ENCODE assay signal across 8 mouse cellular contexts in genomic region chr10:21995661-21996308, GRCm38 (mm10).
DNase-seq lines count a peak whose midpoint lies in the region; ATAC-seq and TF ChIP-seq lines count a peak whose summit lies in the region.

No protein-coding gene starts in this region.

- peaks cover 2 to 7% of the 10 kb centered on the region in 2 experiments; a peak in 3 of 4 replicates for H3K27me3 ChIP-seq in MEL (ENCODE audit: control insufficient read depth in 1 of 2, insufficient read depth in 2 of 2, low read length in 2 of 2)
- H3K27me3 ChIP-seq in cerebellum, adult 2 months (ENCODE audit: control insufficient read depth, insufficient read depth, low read length): no peaks in the 10 kb centered on the region
- peaks cover 30% of the 10 kb centered on the region for H3K27me3 ChIP-seq in hindbrain, embryonic 13.5 days

- H3K4me1 ChIP-seq in MEL (ENCODE audit: control insufficient read depth in 1 of 2, insufficient read depth in 2 of 2, low read length in 2 of 2): no peaks in the 10 kb centered on the region
- peaks cover 5% of the 10 kb centered on the region for H3K4me1 ChIP-seq in cerebellum, adult 2 months (ENCODE audit: control insufficient read depth, insufficient read depth, low read length)
- H3K4me1 ChIP-seq in hindbrain, embryonic 13.5 days (replicated peaks): peaks cover 48% of the 10 kb centered on the region

- no peak overlapping the region for H3K27ac ChIP-seq in MEL (ENCODE audit: control insufficient read depth, low read depth, low read length)
- no peak overlapping the region for H3K27ac ChIP-seq in cerebellum, adult 2 months (ENCODE audit: insufficient read depth, low read length)
- no peak overlapping the region for H3K27ac ChIP-seq in hindbrain, embryonic 13.5 days

- no peak for TF ChIP-seq EP300 in MEL (IDR thresholded peaks at IDR 0.05; ENCODE audit: low read depth in 1 of 2, low read length in 2 of 2)

- no peaks in the 10 kb centered on the region for H3K9me3 ChIP-seq in MEL (replicated peaks; ENCODE audit: insufficient read depth, low read length)
- no peaks in the 10 kb centered on the region for H3K9me3 ChIP-seq in hindbrain, embryonic 13.5 days

- WGBS in cerebellum, adult 2 months: 49% methylated on average over 11 of the region's 11 CpGs
- WGBS in hindbrain, embryonic 13.5 days: 70% methylated on average over 11 of the region's 11 CpGs

- no peak for TF ChIP-seq POLR2A in MEL (IDR thresholded peaks at IDR 0.05; ENCODE audit: control insufficient read depth in 1 of 2, insufficient read depth in 1 of 2, low read depth in 1 of 2, low read length in 2 of 2, poor library complexity in 1 of 2)
- TF ChIP-seq POLR2A in cerebellum, adult 2 months (IDR thresholded peaks at IDR 0.05; ENCODE audit: borderline replicate concordance, insufficient read depth, low read length): no peak

- H3K9ac ChIP-seq in MEL (ENCODE audit: control insufficient read depth, low read depth, low read length, poor library complexity, severe bottlenecking): peak overlapping the region; percentile 12
- H3K9ac ChIP-seq in hindbrain, embryonic 13.5 days: no peak overlapping the region

- peaks cover 0 to 4% of the 10 kb centered on the region in 2 experiments; a peak in 1 of 4 replicates for H3K36me3 ChIP-seq in MEL (ENCODE audit: control insufficient read depth in 1 of 2, insufficient read depth in 2 of 2, low read length in 2 of 2)
- peaks cover 25% of the 10 kb centered on the region for H3K36me3 ChIP-seq in hindbrain, embryonic 13.5 days

- DNase-seq in MEL (ENCODE audit: low read depth, low spot score): peak; percentile 84
- peak; percentile 63 to 75 for DNase-seq in cerebellum, adult 2 months
- peak; percentile 72 for DNase-seq in forelimb bud, embryonic 11.5 days (ENCODE audit: low read depth, low spot score)
- DNase-seq in left cerebral cortex, adult 18-20 months (ENCODE audit: low spot score in 2 of 2): peak; percentile 86 to 90
- DNase-seq in lung, postnatal 4 days: peak; percentile 75 to 87
- peak; percentile 60 for DNase-seq in right cerebral cortex, postnatal 25 days
- DNase-seq in yolk sac, embryonic 10.5 days (ENCODE audit: low spot score): peak; percentile 63

- peak overlapping the region; percentile 57 to 87 for H3K4me3 ChIP-seq in MEL (ENCODE audit: control insufficient read depth in 1 of 2, insufficient read depth in 1 of 2, low read depth in 2 of 2, low read length in 2 of 2)
- H3K4me3 ChIP-seq in cerebellum, adult 2 months (replicated peaks; ENCODE audit: insufficient read depth, low read depth, low read length): peak overlapping the region; percentile 41
- peak overlapping the region; percentile 24 for H3K4me3 ChIP-seq in hindbrain, embryonic 13.5 days

- TF ChIP-seq CTCF in MEL (IDR thresholded peaks at IDR 0.05 in 2 of 3, conservative IDR thresholded peaks at IDR 0.05 in 1 of 3; ENCODE audit: control insufficient read depth in 1 of 3, insufficient read depth in 1 of 3, low read depth in 2 of 3, low read length in 3 of 3, poor library complexity in 1 of 3, severe bottlenecking in 1 of 3): peak; percentile 75 to 97 (median 88)
- peak; percentile 73 for TF ChIP-seq CTCF in cerebellum, adult 2 months (IDR thresholded peaks at IDR 0.05; ENCODE audit: borderline replicate concordance, insufficient read depth, low read depth, low read length)

- TF ChIP-seq RAD21 in MEL (IDR thresholded peaks at IDR 0.05; ENCODE audit: low read depth, low read length): peak; percentile 92

- no peaks in the 10 kb centered on the region for H3K79me2 ChIP-seq in MEL (ENCODE audit: control insufficient read depth, insufficient read depth, low read length, poor library complexity)

- ATAC-seq in hindbrain, embryonic 13.5 days (ENCODE audit: low FRiP score): no peak

- peak overlapping the region; percentile 98 for H3K4me2 ChIP-seq in hindbrain, embryonic 13.5 days

TF ChIP-seq in MEL, 35 proteins besides CTCF, POLR2A, EP300 and RAD21:
- TF ChIP-seq CHD2 (IDR thresholded peaks at IDR 0.05; ENCODE audit: low read length) (no peak), SIN3A (IDR thresholded peaks at IDR 0.05; ENCODE audit: low read length) (0 out of 2 replicates have a peak, but pooled peaks have one; percentile 43), MXI1 (IDR thresholded peaks at IDR 0.05; ENCODE audit: low read depth, low read length) (peak; percentile 36; the same call in 1 of the 2 replicates), MEF2A (IDR thresholded peaks at IDR 0.05; ENCODE audit: extremely low read depth, insufficient replicate concordance, low read depth, low read length, poor library complexity, severe bottlenecking) (no peak), ZMIZ1 (IDR thresholded peaks at IDR 0.05; ENCODE audit: low read depth, low read length) (no peak), POLR2AphosphoS5 (IDR thresholded peaks at IDR 0.05; ENCODE audit: borderline replicate concordance, low read depth, low read length) (no peak), ZC3H11A (IDR thresholded peaks at IDR 0.05; ENCODE audit: low read depth, low read length) (peak; percentile 88), SMC3 (IDR thresholded peaks at IDR 0.05; ENCODE audit: low read depth, low read length) (peak; percentile 97), RCOR1 (IDR thresholded peaks at IDR 0.05; ENCODE audit: low read depth, low read length) (peak; percentile 40; the same call in 1 of the 2 replicates)
